Mouse (Mus musculus) kidney, postnatal 14 days (tissue): ENCODE measurements at regions not wholly inside any gene's neighbourhood (a gene's known extent, or its start where the extent isn't known, plus 50 kb on each side); places are given as distances from the start of the nearest gene placed in this dataset.

Experiments used
- DNase-seq: peaks from one replicate; pipeline ENCODE4 v3.0.0; 2022; ENCODE audit warnings: mixed read lengths

- no peak for DNase-seq
Observed at GRCm38 (mm10) chr5:129449931-129450573, 51.0 kb upstream of the Sfswap start.
